8 mouse cellular contexts compared by ENCODE assay signal in genomic region chr4:106866845-106867244, GRCm38 (mm10). TPM values are rescaled to one million over a fixed set of nuclear protein-coding genes. Genes with fewer than 3 reads are reported as not detected.
DNase-seq lines count a peak whose midpoint lies in the region; ATAC-seq and TF ChIP-seq lines count a peak whose summit lies in the region.

No protein-coding gene starts in this region.

- peak; percentile 81 for ATAC-seq in lung, embryonic 15.5 days (ENCODE audit: borderline replicate concordance, extremely low read depth, low FRiP score, low TSS enrichment)
- ATAC-seq in heart, embryonic 15.5 days (replicated peaks; ENCODE audit: insufficient number of reproducible peaks, insufficient read depth, low FRiP score, low read depth): peak; percentile 48
- peak; percentile 41; the same call in 1 of the 2 replicates for ATAC-seq in midbrain, postnatal 0 days (ENCODE audit: low FRiP score)
- no peak for ATAC-seq in megakaryocyte progenitor cell, adult 5-6 weeks (replicated peaks; ENCODE audit: poor library complexity)

- intact Hi-C loops in left cerebral cortex, postnatal 4 days (cut with DNase I): no loop called here

- H3K27ac ChIP-seq in lung, embryonic 15.5 days: peak overlapping the region; percentile 89
- H3K27ac ChIP-seq in heart, embryonic 15.5 days: peak overlapping the region; percentile 20; the same call in 1 of the 2 replicates
- H3K27ac ChIP-seq in midbrain, postnatal 0 days (ENCODE audit: low read depth, low read length): no peak overlapping the region

- H3K9me3 ChIP-seq in lung, embryonic 15.5 days: no peaks in the 10 kb centered on the region
- H3K9me3 ChIP-seq in heart, embryonic 15.5 days (replicated peaks): no peaks in the 10 kb centered on the region
- H3K9me3 ChIP-seq in midbrain, postnatal 0 days (ENCODE audit: low read length): no peaks in the 10 kb centered on the region

- peak overlapping the region; percentile 7; the same call in 1 of the 2 replicates for H3K9ac ChIP-seq in lung, embryonic 15.5 days
- H3K9ac ChIP-seq in heart, embryonic 15.5 days: no peak overlapping the region
- H3K9ac ChIP-seq in midbrain, postnatal 0 days (replicated peaks; ENCODE audit: low read length, poor library complexity, severe bottlenecking): no peak overlapping the region

- peak overlapping the region; percentile 23; the same call in 1 of the 2 replicates for H3K4me2 ChIP-seq in lung, embryonic 15.5 days
- no peak overlapping the region for H3K4me2 ChIP-seq in heart, embryonic 15.5 days
- H3K4me2 ChIP-seq in midbrain, postnatal 0 days (ENCODE audit: low read depth, low read length, poor library complexity, severe bottlenecking): no peak overlapping the region

- no peaks in the 10 kb centered on the region for H3K27me3 ChIP-seq in lung, embryonic 15.5 days
- H3K27me3 ChIP-seq in heart, embryonic 15.5 days: no peaks in the 10 kb centered on the region
- no peaks in the 10 kb centered on the region for H3K27me3 ChIP-seq in midbrain, postnatal 0 days (ENCODE audit: insufficient read depth, low read length)

- WGBS in lung, embryonic 15.5 days: 8% methylated on average over 7 of the region's 7 CpGs
- WGBS in heart, embryonic 15.5 days: 7% methylated on average over 7 of the region's 7 CpGs
- 8% methylated on average over 6 of the region's 7 CpGs for WGBS in midbrain, postnatal 0 days

- no peak overlapping the region for H3K4me3 ChIP-seq in lung, embryonic 15.5 days
- H3K4me3 ChIP-seq in heart, embryonic 15.5 days: no peak overlapping the region
- H3K4me3 ChIP-seq in midbrain, postnatal 0 days (ENCODE audit: low read depth, low read length): no peak overlapping the region

- no peak for TF ChIP-seq CTCF in midbrain, postnatal 0 days (IDR thresholded peaks at IDR 0.05)

- H3K36me3 ChIP-seq in lung, embryonic 15.5 days: no peaks in the 10 kb centered on the region
- no peaks in the 10 kb centered on the region for H3K36me3 ChIP-seq in heart, embryonic 15.5 days
- no peaks in the 10 kb centered on the region for H3K36me3 ChIP-seq in midbrain, postnatal 0 days (ENCODE audit: insufficient read depth, low read length)

- peaks cover 65% of the 10 kb centered on the region for H3K4me1 ChIP-seq in lung, embryonic 15.5 days
- peaks cover 45% of the 10 kb centered on the region for H3K4me1 ChIP-seq in heart, embryonic 15.5 days (replicated peaks)
- H3K4me1 ChIP-seq in midbrain, postnatal 0 days (ENCODE audit: insufficient read depth, low read length): 0 out of 2 replicates have a peak, but pooled peaks cover 2% of the 10 kb centered on the region

- no peak for DNase-seq in lung, postnatal 36 days
- peak; percentile 87 for DNase-seq in embryo, embryonic 9.5 days (ENCODE audit: extremely low spot score)
- DNase-seq in left cerebral cortex, postnatal 4 days: peak; percentile 82
- DNase-seq in midbrain, postnatal 0 days (ENCODE audit: low spot score): peak; percentile 73
- no peak for DNase-seq in thymus, postnatal 0 days (ENCODE audit: low spot score)

RNA-seq across cellular contexts. Expression of gene Ssbp3, which starts 43.7 kb away (rescaled TPM):
- polyA plus RNA-seq in lung, embryonic 15.5 days (2015; fragmentation: Nextera tagmentation; extraction: Ambion mirVana): 90.3 and 90.4 TPM in 2 replicates
- 53.3 and 69.1 TPM in 2 replicates for polyA plus RNA-seq in heart, embryonic 15.5 days (2015; fragmentation: Nextera tagmentation; extraction: Ambion mirVana)
- total RNA-seq in left cerebral cortex, postnatal 4 days (2021): 100 to 1,000 TPM; 146 to 149 TPM
- 172 and 176 TPM in 2 replicates for total RNA-seq in midbrain, postnatal 0 days (2014; rRNA removed)
- 110 and 126 TPM in 2 replicates for polyA plus RNA-seq in midbrain, postnatal 0 days (2015; fragmentation: Nextera tagmentation; extraction: Ambion mirVana)
- polyA plus RNA-seq in thymus, postnatal 0 days (2015; fragmentation: Nextera tagmentation; extraction: Ambion mirVana): 93.6 and 106 TPM in 2 replicates
- 35.5 and 36.5 TPM in 2 replicates for total RNA-seq in megakaryocyte progenitor cell, adult 5-6 weeks (2015)
- total RNA-seq in megakaryocyte progenitor cell, adult 5-6 weeks (2017): 16.0 and 30.8 TPM in 2 replicates

Comparison
In these comparisons a context has a peak if more than half of its experiments do, and no peak if none do; other contexts are left out.
1. DNase-seq: peak in embryo, embryonic 9.5 days (single experiment), left cerebral cortex, postnatal 4 days (single experiment) and midbrain, postnatal 0 days (single experiment); none in lung, postnatal 36 days (single experiment) and thymus, postnatal 0 days (single experiment).